Mouse (Mus musculus): ENCODE data around the gene Lsm2.

- TF ChIP-seq CTCF (IDR thresholded peaks at IDR 0.05; ENCODE audit: low read depth) (0 out of 2 replicates have a peak, but pooled peaks have one; percentile 3), EP300 (IDR thresholded peaks at IDR 0.05; ENCODE audit: low read depth) (no peak)
These were observed 50.7 kb downstream of the Lsm2 start for GRCm38 (mm10) chr17:35032323-35032870.
